Mouse (Mus musculus): Measurements from ENCODE around the gene Wfikkn1. TPM values are rescaled to one million over a fixed set of nuclear protein-coding genes. Genes with fewer than 3 reads are reported as not detected.
"Not testable (repeated sequence)": the region's sequence is repeated elsewhere in the genome, so short reads cannot be mapped to it uniquely, and the experiment has no call there.

Wfikkn1 gene
- polyA plus RNA-seq, 1 experiment from 2014 or later, result 0.41 TPM

DNA sequence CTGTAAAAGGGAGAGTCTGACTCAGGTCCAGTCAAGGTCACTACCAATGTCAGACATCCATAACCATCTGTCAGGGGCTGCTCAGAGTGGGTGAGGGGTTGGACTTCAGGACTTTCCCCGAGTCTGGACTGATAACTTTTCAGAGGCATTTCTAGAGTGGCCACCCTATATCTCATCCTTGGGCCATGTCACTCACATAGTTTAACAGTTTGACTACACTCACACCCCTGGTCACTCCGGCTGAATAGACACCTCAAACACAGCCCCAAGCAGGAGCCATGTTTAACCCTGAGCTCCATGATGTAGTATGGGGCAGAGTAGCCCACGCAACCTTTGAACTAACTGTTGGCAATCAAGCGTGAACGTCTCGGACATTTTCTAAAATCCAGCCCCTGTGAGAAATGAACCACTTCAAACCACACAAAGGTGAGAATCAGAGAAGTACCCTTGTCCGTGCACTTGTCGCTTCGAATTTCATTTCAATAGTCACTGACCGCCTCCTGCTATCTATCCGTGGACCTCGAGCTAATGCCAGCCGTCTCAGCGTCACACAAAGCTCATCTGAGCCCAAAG is 6.4 kb downstream of the Wfikkn1 start:
- peak overlapping the region; percentile 89 for H3K27ac ChIP-seq (ENCODE audit: low read length)
- peak overlapping the region; percentile 80 for H3K4me3 ChIP-seq (ENCODE audit: low read length)
- H3K4me1 ChIP-seq (ENCODE audit: control insufficient read depth, insufficient read depth, low read length), result peaks cover 19% of the 10 kb centered on the region
- H3K9ac ChIP-seq (ENCODE audit: low read length), result peak overlapping the region; percentile 73
- peak overlapping the region; percentile 76 for H3K4me2 ChIP-seq (ENCODE audit: low read depth, low read length)
- no peak for ATAC-seq (replicated peaks; ENCODE audit: extremely low read depth, insufficient read depth, low FRiP score)
- no peaks in the 10 kb centered on the region for H3K9me3 ChIP-seq (replicated peaks; ENCODE audit: control insufficient read depth, low read length)
- no peaks in the 10 kb centered on the region for H3K36me3 ChIP-seq (ENCODE audit: control insufficient read depth, insufficient read depth)
- 11% methylated on average over 14 of the region's 14 CpGs for WGBS
- no peaks in the 10 kb centered on the region for H3K27me3 ChIP-seq (ENCODE audit: control insufficient read depth, insufficient read depth, low read length)

- Histone ChIP-seq H3K27me3 (ENCODE audit: control insufficient read depth, insufficient read depth, low read length) (no peaks in the 10 kb centered on the region), H3K36me3 (ENCODE audit: control insufficient read depth, insufficient read depth) (no peaks in the 10 kb centered on the region), H3K4me3 (ENCODE audit: low read length) (peak overlapping the region; percentile 80; the same call in 1 of the 2 replicates), H3K27ac (ENCODE audit: low read length) (no peak overlapping the region; the same call in 1 of the 2 replicates), H3K9me3 (replicated peaks; ENCODE audit: control insufficient read depth, low read length) (no peaks in the 10 kb centered on the region), H3K9ac (ENCODE audit: low read length) (no peak overlapping the region), H3K4me1 (ENCODE audit: control insufficient read depth, insufficient read depth, low read length) (peaks cover 24% of the 10 kb centered on the region), H3K4me2 (ENCODE audit: low read depth, low read length) (peak overlapping the region; percentile 76)
- no peak for ATAC-seq (replicated peaks; ENCODE audit: extremely low read depth, insufficient read depth, low FRiP score)
- 69% methylated on average over 10 of the region's 11 CpGs for WGBS
These were observed 7.1 kb downstream of the Wfikkn1 start for GRCm38 (mm10) chr17:25873405-25874147.

GRCm38 (mm10) chr17:25872676-25873075 is 8.0 kb downstream of the Wfikkn1 start:
- 80% methylated on average over 3 of the region's 3 CpGs for WGBS
- Histone ChIP-seq H3K4me1 (ENCODE audit: control insufficient read depth, insufficient read depth, low read length) (peaks cover 24% of the 10 kb centered on the region), H3K9ac (ENCODE audit: low read length) (no peak overlapping the region), H3K9me3 (replicated peaks; ENCODE audit: control insufficient read depth, low read length) (no peaks in the 10 kb centered on the region), H3K4me3 (ENCODE audit: low read length) (no peak overlapping the region), H3K4me2 (ENCODE audit: low read depth, low read length) (no peak overlapping the region), H3K27me3 (ENCODE audit: control insufficient read depth, insufficient read depth, low read length) (no peaks in the 10 kb centered on the region), H3K36me3 (ENCODE audit: control insufficient read depth, insufficient read depth) (no peaks in the 10 kb centered on the region), H3K27ac (ENCODE audit: low read length) (no peak overlapping the region)
- no peak for ATAC-seq (replicated peaks; ENCODE audit: extremely low read depth, insufficient read depth, low FRiP score)

- not testable (repeated sequence) for H3K27ac ChIP-seq (ENCODE audit: low read length); H3K9ac ChIP-seq (ENCODE audit: low read length); H3K9me3 ChIP-seq (replicated peaks; ENCODE audit: control insufficient read depth, low read length); ATAC-seq (replicated peaks; ENCODE audit: extremely low read depth, insufficient read depth, low FRiP score); H3K27me3 ChIP-seq (ENCODE audit: control insufficient read depth, insufficient read depth, low read length); H3K4me3 ChIP-seq (ENCODE audit: low read length); H3K4me2 ChIP-seq (ENCODE audit: low read depth, low read length); H3K36me3 ChIP-seq (ENCODE audit: control insufficient read depth, insufficient read depth)
- H3K4me1 ChIP-seq (ENCODE audit: control insufficient read depth, insufficient read depth, low read length), result peaks cover 25% of the 10 kb centered on the region
These were observed 9.1 kb downstream of the Wfikkn1 start for GRCm38 (mm10) chr17:25871566-25871965.

GRCm38 (mm10) chr17:25869954-25870353 is 10.7 kb downstream of the Wfikkn1 start:
- H3K4me2 ChIP-seq (ENCODE audit: low read depth, low read length), result no peak overlapping the region
- no peaks in the 10 kb centered on the region for H3K27me3 ChIP-seq (ENCODE audit: control insufficient read depth, insufficient read depth, low read length)
- H3K9ac ChIP-seq (ENCODE audit: low read length), result no peak overlapping the region
- WGBS, result 85% methylated on average over 2 of the region's 2 CpGs
- no peaks in the 10 kb centered on the region for H3K9me3 ChIP-seq (replicated peaks; ENCODE audit: control insufficient read depth, low read length)
- H3K4me3 ChIP-seq (ENCODE audit: low read length), result no peak overlapping the region
- no peak for ATAC-seq (replicated peaks; ENCODE audit: extremely low read depth, insufficient read depth, low FRiP score)
- H3K27ac ChIP-seq (ENCODE audit: low read length), result no peak overlapping the region
- H3K4me1 ChIP-seq (ENCODE audit: control insufficient read depth, insufficient read depth, low read length), result peaks cover 21% of the 10 kb centered on the region
- H3K36me3 ChIP-seq (ENCODE audit: control insufficient read depth, insufficient read depth), result no peaks in the 10 kb centered on the region

- H3K4me1 ChIP-seq (ENCODE audit: control insufficient read depth, insufficient read depth, low read length), result peaks cover 21% of the 10 kb centered on the region
- no peaks in the 10 kb centered on the region for H3K36me3 ChIP-seq (ENCODE audit: control insufficient read depth, insufficient read depth)
- ATAC-seq (replicated peaks; ENCODE audit: extremely low read depth, insufficient read depth, low FRiP score), result no peak
- no peaks in the 10 kb centered on the region for H3K9me3 ChIP-seq (replicated peaks; ENCODE audit: control insufficient read depth, low read length)
- H3K9ac ChIP-seq (ENCODE audit: low read length), result no peak overlapping the region
- 87% methylated on average over 8 of the region's 8 CpGs for WGBS
- no peak overlapping the region for H3K4me3 ChIP-seq (ENCODE audit: low read length)
- no peaks in the 10 kb centered on the region for H3K27me3 ChIP-seq (ENCODE audit: control insufficient read depth, insufficient read depth, low read length)
- H3K4me2 ChIP-seq (ENCODE audit: low read depth, low read length), result no peak overlapping the region
- H3K27ac ChIP-seq (ENCODE audit: low read length), result no peak overlapping the region
These were observed 11.2 kb downstream of the Wfikkn1 start for GRCm38 (mm10) chr17:25869498-25869897.

DNA sequence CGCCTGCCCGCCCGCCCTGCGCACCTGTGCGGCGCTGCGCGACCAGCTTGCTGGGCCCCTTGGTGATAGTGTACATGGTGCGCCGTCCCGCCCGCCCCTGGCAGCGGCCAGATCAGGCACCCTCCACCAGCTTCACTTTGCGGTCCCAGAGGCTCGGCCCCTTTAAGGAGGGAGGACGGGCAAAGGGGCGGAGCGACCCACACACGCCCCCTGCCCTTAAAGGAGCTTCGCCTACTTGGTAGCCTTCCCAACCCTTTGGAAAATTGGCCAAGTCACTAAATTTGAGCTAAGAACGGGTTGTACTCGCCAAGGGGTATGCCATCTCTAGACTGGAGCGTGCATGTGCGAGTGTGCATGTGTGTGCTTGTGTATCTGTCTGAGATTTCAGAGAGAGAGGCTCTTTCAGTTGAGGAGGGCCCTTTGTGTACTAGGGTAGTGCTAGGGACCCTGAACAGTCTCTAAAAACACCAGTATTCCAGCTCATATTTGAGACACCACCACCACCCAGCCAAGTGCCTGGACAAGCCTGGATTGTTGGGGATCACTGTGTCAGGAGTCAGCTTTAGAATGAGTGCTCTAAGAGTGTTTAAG is 12.0 kb downstream of the Wfikkn1 start, which contains the start of gene Mcrip2:
Gene Mcrip2, minus strand, starts transcription at position 164 of the 591 bp plus-strand sequence.
- ATAC-seq (replicated peaks; ENCODE audit: extremely low read depth, insufficient read depth, low FRiP score), result peak; percentile 87
- no peaks in the 10 kb centered on the region for H3K36me3 ChIP-seq (ENCODE audit: control insufficient read depth, insufficient read depth)
- H3K27ac ChIP-seq (ENCODE audit: low read length), result peak within 1 kb of the TSS; percentile 98
- no peaks in the 10 kb centered on the region for H3K27me3 ChIP-seq (ENCODE audit: control insufficient read depth, insufficient read depth, low read length)
- under 1% methylated on average over 24 of the region's 24 CpGs for WGBS
- H3K4me1 ChIP-seq (ENCODE audit: control insufficient read depth, insufficient read depth, low read length), result peaks cover 14% of the 10 kb centered on the region
- no peaks in the 10 kb centered on the region for H3K9me3 ChIP-seq (replicated peaks; ENCODE audit: control insufficient read depth, low read length)
- H3K4me3 ChIP-seq (ENCODE audit: low read length), result peak within 1 kb of the TSS; percentile 94
- peak within 1 kb of the TSS; percentile 97 for H3K9ac ChIP-seq (ENCODE audit: low read length)
- H3K4me2 ChIP-seq (ENCODE audit: low read depth, low read length), result peak within 1 kb of the TSS; percentile 90

DNA sequence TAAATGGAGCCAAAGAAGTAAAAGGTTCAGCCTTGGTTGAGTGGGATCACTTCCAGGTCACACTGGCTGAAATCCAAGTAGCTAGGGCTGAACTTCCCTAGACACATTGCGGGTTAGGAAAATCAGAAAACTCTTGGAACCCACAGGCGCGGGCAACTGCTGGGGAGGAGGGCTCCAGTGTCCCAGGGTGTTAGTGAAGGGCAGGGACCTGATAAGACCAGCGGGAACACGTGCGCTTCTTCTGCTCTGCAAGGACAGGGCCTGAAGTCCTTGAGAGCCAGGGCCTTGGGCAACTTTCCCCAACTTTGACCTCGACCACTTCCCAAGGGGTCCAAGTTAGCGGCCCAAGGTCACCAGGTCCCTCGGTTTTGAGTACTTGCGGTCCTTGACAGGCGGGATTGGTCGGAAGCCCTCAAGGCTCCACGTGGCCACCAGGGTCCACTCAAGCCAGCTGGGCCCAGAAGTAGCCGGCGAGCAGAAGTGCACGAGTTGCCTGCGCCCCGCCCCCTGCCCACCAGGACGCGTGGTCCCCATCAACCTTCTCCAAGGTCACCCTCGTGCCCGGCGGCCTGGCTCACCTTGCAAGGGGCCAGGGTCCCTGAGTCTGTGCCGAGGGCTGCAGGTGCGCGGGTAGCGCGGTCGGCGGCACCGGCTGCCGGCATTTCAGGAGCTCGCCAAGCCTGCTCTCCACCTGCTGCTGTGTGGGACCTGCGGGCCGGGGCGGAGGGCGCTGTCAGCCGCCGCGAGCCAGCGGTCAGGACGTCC is 12.6 kb downstream of the Wfikkn1 start:
- under 1% methylated on average over 42 of the region's 42 CpGs for WGBS

More for the DNA sequence above, 12.6 kb downstream of the Wfikkn1 start:
- Histone ChIP-seq H3K4me2 (ENCODE audit: low read depth, low read length) (peak overlapping the region; percentile 90), H3K27ac (ENCODE audit: low read length) (peak overlapping the region; percentile 98), H3K9ac (ENCODE audit: low read length) (peak overlapping the region; percentile 97), H3K9me3 (replicated peaks; ENCODE audit: control insufficient read depth, low read length) (no peaks in the 10 kb centered on the region), H3K4me3 (ENCODE audit: low read length) (peak overlapping the region; percentile 94), H3K36me3 (ENCODE audit: control insufficient read depth, insufficient read depth) (no peaks in the 10 kb centered on the region), H3K27me3 (ENCODE audit: control insufficient read depth, insufficient read depth, low read length) (no peaks in the 10 kb centered on the region), H3K4me1 (ENCODE audit: control insufficient read depth, insufficient read depth, low read length) (peaks cover 14% of the 10 kb centered on the region)
- peak; percentile 56 for ATAC-seq (replicated peaks; ENCODE audit: extremely low read depth, insufficient read depth, low FRiP score)
